Mouse (Mus musculus): Measurements from ENCODE around the gene Cgn. TPM values are rescaled to one million over a fixed set of nuclear protein-coding genes. Genes with fewer than 3 reads are reported as not detected.
"Not testable (repeated sequence)": the region's sequence is repeated elsewhere in the genome, so short reads cannot be mapped to it uniquely, and the experiment has no call there.

The Cgn gene
- polyA plus RNA-seq, 1 experiment from 2014 or later: 18.3 TPM

DNA sequence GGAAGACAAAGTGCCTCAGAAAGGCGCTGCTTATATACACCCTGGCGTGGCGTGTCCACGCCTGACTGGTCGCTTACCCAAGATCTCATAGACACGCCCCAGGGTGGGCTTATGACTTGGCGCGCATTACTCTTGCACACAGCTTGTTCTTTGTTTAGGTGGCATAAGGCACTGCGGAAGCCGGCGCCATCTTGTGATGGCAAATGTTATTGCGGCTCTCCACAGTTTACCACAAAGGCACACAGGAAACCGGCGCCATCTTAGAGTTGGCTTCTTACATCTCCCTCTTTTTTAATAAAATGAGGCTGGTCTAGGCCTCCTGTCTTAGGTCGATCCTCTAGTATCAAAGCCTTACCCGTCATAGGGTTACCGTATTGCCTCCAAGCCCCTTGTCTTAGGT lies 40.6 kb downstream of the Cgn start:
- Histone ChIP-seq H3K9me3 (ENCODE audit: low read depth, low read length) (no peaks in the 10 kb centered on the region), H3K4me2 (no peak overlapping the region), H3K4me1 (ENCODE audit: insufficient read depth) (no peaks in the 10 kb centered on the region), H3K9ac (no peak overlapping the region), H3K27me3 (ENCODE audit: insufficient read depth, low read length) (no peaks in the 10 kb centered on the region), H3K4me3 (ENCODE audit: low read depth, low read length) (no peak overlapping the region), H3K36me3 (ENCODE audit: insufficient read depth) (no peaks in the 10 kb centered on the region), H3K27ac (ENCODE audit: low read depth) (no peak overlapping the region)
- DNase-seq: no peak
- TF ChIP-seq CTCF (IDR thresholded peaks at IDR 0.05; ENCODE audit: low read depth): no peak
- whole genome bisulfite sequencing: 94% methylated on average over 17 of the region's 17 CpGs
- ATAC-seq (ENCODE audit: insufficient read depth): no peak

DNA sequence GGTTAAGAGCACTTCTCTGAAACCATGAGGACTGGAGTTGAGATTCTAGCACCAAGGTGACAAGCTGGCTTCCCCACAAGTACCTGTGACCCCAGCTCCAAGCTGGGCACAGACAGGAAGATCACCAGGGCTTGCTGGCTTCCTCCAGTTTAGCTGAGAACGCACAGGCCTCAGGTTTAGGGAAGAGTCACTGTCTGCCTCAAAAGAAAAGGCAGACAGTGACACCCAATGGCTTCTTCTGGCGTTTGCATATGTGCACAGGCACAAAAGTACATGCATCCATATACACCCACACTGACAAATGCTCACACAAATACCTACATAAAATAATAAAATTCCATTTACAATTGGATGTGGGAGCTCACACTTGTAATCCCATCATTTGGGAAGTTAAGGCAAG lies 62.7 kb downstream of the Cgn start:
- WGBS: 40% methylated on average over 2 of the region's 2 CpGs

DNA sequence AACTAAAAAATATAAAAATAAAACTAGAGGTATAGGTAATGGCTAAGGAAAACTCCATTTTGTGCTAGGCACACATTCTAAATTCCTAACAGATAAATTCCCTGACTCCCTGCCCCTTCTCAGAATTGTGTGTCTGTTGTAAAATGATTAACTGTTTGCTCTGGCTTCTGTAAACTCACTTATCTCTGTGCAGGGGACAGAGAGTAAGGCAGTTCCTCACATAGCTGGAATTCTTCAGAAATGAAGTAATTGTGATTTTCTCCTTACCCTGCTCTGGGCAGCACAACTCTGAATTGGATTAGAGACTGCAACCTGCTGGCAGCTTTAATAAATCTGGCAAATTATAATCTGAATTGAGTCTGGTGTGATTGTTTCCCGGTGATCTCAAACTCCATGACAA lies 68.0 kb downstream of the Cgn start:
- H3K9me3 ChIP-seq (ENCODE audit: low read depth, low read length); H3K27ac ChIP-seq (ENCODE audit: low read depth); H3K4me3 ChIP-seq (ENCODE audit: low read depth, low read length); H3K36me3 ChIP-seq (ENCODE audit: insufficient read depth); H3K4me2 ChIP-seq; H3K9ac ChIP-seq; H3K27me3 ChIP-seq (ENCODE audit: insufficient read depth, low read length); H3K4me1 ChIP-seq (ENCODE audit: insufficient read depth); DNase-seq: not testable (repeated sequence)
- WGBS: 18% methylated on average over 1 of the region's 1 CpGs
- peak; percentile 75; the same call in 1 of the 2 replicates for ATAC-seq (ENCODE audit: insufficient read depth)

More for the DNA sequence above, 62.7 kb downstream of the Cgn start:
- H3K4me1 ChIP-seq (ENCODE audit: insufficient read depth); H3K27ac ChIP-seq (ENCODE audit: low read depth); H3K27me3 ChIP-seq (ENCODE audit: insufficient read depth, low read length); ATAC-seq (ENCODE audit: insufficient read depth); H3K4me3 ChIP-seq (ENCODE audit: low read depth, low read length); H3K9me3 ChIP-seq (ENCODE audit: low read depth, low read length); H3K36me3 ChIP-seq (ENCODE audit: insufficient read depth); H3K9ac ChIP-seq; H3K4me2 ChIP-seq: not testable (repeated sequence)
- DNase-seq: peak; percentile 1
- TF ChIP-seq CTCF (IDR thresholded peaks at IDR 0.05; ENCODE audit: low read depth): peak; percentile 10; the same call in 1 of the 2 replicates

DNA sequence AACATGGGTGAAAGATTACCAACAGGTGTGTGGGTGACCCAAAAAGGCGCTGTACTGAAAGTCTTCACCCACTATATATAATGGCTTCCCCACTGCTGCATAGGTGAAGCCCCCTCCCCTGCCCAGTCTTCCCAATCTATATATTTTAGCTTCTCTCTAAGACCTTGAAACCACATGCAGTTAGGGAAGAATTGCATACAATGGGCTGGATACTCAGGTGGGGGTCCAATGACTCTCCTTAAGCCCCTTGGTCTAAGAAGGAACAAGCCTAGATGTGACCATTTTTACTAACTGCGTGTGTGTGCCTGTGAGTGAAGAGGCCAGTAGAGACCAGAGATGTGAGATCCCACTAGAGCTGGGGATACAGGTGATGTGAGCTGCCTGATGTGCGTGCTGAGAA lies 72.9 kb downstream of the Cgn start:
- H3K27me3 ChIP-seq (ENCODE audit: insufficient read depth, low read length); H3K4me3 ChIP-seq (ENCODE audit: low read depth, low read length); DNase-seq; H3K36me3 ChIP-seq (ENCODE audit: insufficient read depth); H3K27ac ChIP-seq (ENCODE audit: low read depth); H3K9me3 ChIP-seq (ENCODE audit: low read depth, low read length); H3K4me2 ChIP-seq; ATAC-seq (ENCODE audit: insufficient read depth); H3K4me1 ChIP-seq (ENCODE audit: insufficient read depth); H3K9ac ChIP-seq: not testable (repeated sequence)
- 80% methylated on average over 3 of the region's 3 CpGs for WGBS

DNA sequence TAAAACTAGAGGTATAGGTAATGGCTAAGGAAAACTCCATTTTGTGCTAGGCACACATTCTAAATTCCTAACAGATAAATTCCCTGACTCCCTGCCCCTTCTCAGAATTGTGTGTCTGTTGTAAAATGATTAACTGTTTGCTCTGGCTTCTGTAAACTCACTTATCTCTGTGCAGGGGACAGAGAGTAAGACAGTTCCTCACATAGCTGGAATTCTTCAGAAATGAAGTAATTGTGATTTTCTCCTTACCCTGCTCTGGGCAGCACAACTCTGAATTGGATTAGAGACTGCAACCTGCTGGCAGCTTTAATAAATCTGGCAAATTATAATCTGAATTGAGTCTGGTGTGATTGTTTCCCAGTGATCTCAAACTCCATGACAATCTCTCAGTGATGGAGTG lies 75.7 kb downstream of the Cgn start:
- H3K9me3 ChIP-seq (ENCODE audit: low read depth, low read length); H3K27me3 ChIP-seq (ENCODE audit: insufficient read depth, low read length); H3K4me3 ChIP-seq (ENCODE audit: low read depth, low read length); H3K4me2 ChIP-seq; H3K4me1 ChIP-seq (ENCODE audit: insufficient read depth); H3K27ac ChIP-seq (ENCODE audit: low read depth); DNase-seq; H3K9ac ChIP-seq; H3K36me3 ChIP-seq (ENCODE audit: insufficient read depth): not testable (repeated sequence)
- ATAC-seq (ENCODE audit: insufficient read depth): peak; percentile 80

Other genes with a start within 250 kb of the Cgn start
- 38.7 and 40.4 TPM in 2 replicates for gene Snx27, start 203.8 kb downstream of the Cgn start, polyA plus RNA-seq (2014; fragmentation: Nextera tagmentation; extraction: Ambion mirVana)
- not detected in 2 replicates for gene Gm10972, start 143.4 kb downstream of the Cgn start, polyA plus RNA-seq (2014; fragmentation: Nextera tagmentation; extraction: Ambion mirVana)
- 8.2 and 8.8 TPM in 2 replicates for gene Tuft1, start 127.6 kb downstream of the Cgn start, polyA plus RNA-seq (2014; fragmentation: Nextera tagmentation; extraction: Ambion mirVana)
- gene Selenbp2, start 92.9 kb downstream of the Cgn start, polyA plus RNA-seq (2014; fragmentation: Nextera tagmentation; extraction: Ambion mirVana): 4.2 and 4.9 TPM in 2 replicates
- 21.3 and 22.1 TPM in 2 replicates for gene Pogz, start 51.1 kb upstream of the Cgn start, polyA plus RNA-seq (2014; fragmentation: Nextera tagmentation; extraction: Ambion mirVana)
- 343 and 370 TPM in 2 replicates for gene Psmb4, start 100.5 kb upstream of the Cgn start, polyA plus RNA-seq (2014; fragmentation: Nextera tagmentation; extraction: Ambion mirVana)
- gene Selenbp1, start 146.6 kb upstream of the Cgn start, polyA plus RNA-seq (2014; fragmentation: Nextera tagmentation; extraction: Ambion mirVana): 99.1 and 103 TPM in 2 replicates
- 11.8 and 13.1 TPM in 2 replicates for gene Rfx5, start 167.6 kb upstream of the Cgn start, polyA plus RNA-seq (2014; fragmentation: Nextera tagmentation; extraction: Ambion mirVana)
- gene Pi4kb, start 188.2 kb upstream of the Cgn start, polyA plus RNA-seq (2014; fragmentation: Nextera tagmentation; extraction: Ambion mirVana): 24.7 and 25.9 TPM in 2 replicates
- gene Zfp687, start 229.0 kb upstream of the Cgn start, polyA plus RNA-seq (2014; fragmentation: Nextera tagmentation; extraction: Ambion mirVana): 28.1 and 31.7 TPM in 2 replicates

Measured in lung, embryonic 14.5 days (tissue).